Mouse (Mus musculus) ES-E14 (cell line): Measurements from ENCODE around the gene Fbxo8.

Experiments used
- HCFC1 ChIP-seq: IDR thresholded peaks from 2 replicates; pipeline ENCODE4 v1.6.1; 2012; ENCODE audit warnings: low read length, inconsistent platforms, borderline replicate concordance; ENCODE audit not compliant: insufficient read depth
- MAFK ChIP-seq: IDR thresholded peaks from 2 replicates; pipeline ENCODE4 v1.6.1; 2014; ENCODE audit warnings: mild to moderate bottlenecking, low read depth, low read length, inconsistent platforms; ENCODE audit not compliant: insufficient read depth
- ZC3H11A ChIP-seq: IDR thresholded peaks from 2 replicates; pipeline ENCODE4 v1.6.1; 2012; ENCODE audit warnings: low read depth, mild to moderate bottlenecking, inconsistent platforms, low read length, borderline replicate concordance
- ZNF384 ChIP-seq: IDR thresholded peaks from 2 replicates; pipeline ENCODE4 v1.6.1; 2012; ENCODE audit warnings: low read depth, low read length, inconsistent platforms

DNA sequence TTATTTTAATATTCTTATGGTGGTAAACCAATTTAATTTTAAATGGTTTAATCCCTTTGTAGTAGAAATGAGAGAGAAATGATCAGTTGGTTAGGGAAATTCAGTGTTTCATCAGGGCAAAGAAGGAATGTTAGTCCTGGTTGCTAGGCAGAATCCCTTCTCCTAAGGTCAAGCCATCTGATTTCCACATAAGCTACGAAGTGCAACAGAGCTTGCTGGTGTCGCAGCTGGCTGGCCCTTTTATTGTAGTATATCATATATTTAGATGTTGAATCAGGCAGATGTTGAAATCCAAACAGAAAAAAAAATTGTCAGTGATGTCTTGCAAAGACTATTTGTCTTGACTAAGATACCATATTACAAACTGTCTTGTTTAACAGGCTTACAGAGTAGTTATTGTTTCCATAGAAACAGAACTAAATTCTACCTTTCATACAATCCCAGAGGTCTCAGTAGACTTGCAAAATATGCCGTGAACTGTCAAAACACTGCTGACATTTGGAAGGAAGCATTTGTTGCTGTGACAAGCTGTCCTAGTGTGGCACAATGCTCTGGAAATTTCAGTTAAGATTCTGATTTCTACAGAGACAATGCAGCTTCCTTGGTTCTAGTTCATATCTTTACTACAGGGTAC, 42.5 kb upstream of the Fbxo8 start:
- no peak for TF ChIP-seq MAFK
- TF ChIP-seq ZNF384 = no peak
- TF ChIP-seq HCFC1 = no peak
- no peak for TF ChIP-seq ZC3H11A
